Mouse (Mus musculus) regulatory T cell (primary cell): ENCODE measurements around the gene Nudt4.
"Not testable (repeated sequence)": the region's sequence is repeated elsewhere in the genome, so short reads cannot be mapped to it uniquely, and the experiment has no call there.

Source experiments
- in situ Hi-C: fragments of 300-600 bp; cut with MboI, MseI; formaldehyde crosslinking; loops from one replicate; pipeline ENCODE4 v1.15.1; 2025; ENCODE audit warnings: high pct_unique_total_duplicates

The Nudt4 gene

DNA sequence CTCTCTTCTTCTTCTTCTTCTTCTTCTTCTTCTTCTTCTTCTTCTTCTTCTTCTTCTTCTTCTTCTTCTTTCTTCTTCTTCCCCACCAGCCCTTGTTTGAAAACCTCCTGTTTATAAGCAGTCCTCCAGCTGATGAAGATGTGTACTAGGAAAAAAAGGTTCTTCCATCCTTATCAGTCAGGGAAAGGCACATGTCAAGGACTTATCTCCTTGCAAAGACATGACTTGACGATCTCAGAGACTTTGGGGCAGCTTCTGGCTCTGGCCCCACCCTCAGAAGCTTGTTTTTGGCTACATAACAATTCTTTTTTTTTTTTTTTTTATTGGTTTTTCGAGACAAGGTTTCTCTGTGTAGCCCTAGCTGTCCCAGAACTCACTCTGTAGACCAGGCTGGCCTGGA lies 5.5 kb upstream of the Nudt4 start:
- in situ Hi-C loops: loop anchor here (25.0 kb wide), 1 partner anchor 468 kb away; no protein-coding TSS in a partner anchor

GRCm38 (mm10) chr10:95568016-95568415 lies 4.1 kb upstream of the Nudt4 start:
- in situ Hi-C loops: loop anchor here (25.0 kb wide), 1 partner anchor 469 kb away; no protein-coding TSS in a partner anchor

- in situ Hi-C loops: loop anchor here (25.0 kb wide), 1 partner anchor 470 kb away; no protein-coding TSS in a partner anchor
These were observed 3.6 kb upstream of the Nudt4 start for GRCm38 (mm10) chr10:95567550-95567949.

DNA sequence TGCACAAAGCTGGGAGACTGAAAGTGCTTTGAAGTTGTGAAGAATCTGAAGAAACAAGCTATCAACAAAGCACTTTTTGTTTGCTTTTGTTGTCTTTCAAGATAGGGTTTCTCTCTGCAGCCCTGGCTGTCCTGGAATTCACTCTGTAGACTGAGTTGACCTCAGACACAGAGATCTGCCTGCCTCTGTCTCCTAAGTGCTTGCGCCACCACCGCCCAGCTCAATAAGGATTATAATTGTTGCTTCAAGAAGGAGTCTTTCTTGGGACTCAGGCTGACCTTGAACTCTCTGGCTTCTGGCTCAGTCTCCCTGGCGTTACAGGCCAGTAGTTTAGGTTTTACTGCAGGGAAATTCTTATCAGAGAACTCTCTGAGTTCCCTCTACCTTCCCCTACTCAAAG lies 2.8 kb upstream of the Nudt4 start:
- in situ Hi-C loops: loop anchor here (25.0 kb wide), 1 partner anchor 471 kb away; no protein-coding TSS in a partner anchor

GRCm38 (mm10) chr10:95565156-95565854 lies 1.4 kb upstream of the Nudt4 start:
- in situ Hi-C loops: loop anchor here (25.0 kb wide), 1 partner anchor 472 kb away; no protein-coding TSS in a partner anchor

DNA sequence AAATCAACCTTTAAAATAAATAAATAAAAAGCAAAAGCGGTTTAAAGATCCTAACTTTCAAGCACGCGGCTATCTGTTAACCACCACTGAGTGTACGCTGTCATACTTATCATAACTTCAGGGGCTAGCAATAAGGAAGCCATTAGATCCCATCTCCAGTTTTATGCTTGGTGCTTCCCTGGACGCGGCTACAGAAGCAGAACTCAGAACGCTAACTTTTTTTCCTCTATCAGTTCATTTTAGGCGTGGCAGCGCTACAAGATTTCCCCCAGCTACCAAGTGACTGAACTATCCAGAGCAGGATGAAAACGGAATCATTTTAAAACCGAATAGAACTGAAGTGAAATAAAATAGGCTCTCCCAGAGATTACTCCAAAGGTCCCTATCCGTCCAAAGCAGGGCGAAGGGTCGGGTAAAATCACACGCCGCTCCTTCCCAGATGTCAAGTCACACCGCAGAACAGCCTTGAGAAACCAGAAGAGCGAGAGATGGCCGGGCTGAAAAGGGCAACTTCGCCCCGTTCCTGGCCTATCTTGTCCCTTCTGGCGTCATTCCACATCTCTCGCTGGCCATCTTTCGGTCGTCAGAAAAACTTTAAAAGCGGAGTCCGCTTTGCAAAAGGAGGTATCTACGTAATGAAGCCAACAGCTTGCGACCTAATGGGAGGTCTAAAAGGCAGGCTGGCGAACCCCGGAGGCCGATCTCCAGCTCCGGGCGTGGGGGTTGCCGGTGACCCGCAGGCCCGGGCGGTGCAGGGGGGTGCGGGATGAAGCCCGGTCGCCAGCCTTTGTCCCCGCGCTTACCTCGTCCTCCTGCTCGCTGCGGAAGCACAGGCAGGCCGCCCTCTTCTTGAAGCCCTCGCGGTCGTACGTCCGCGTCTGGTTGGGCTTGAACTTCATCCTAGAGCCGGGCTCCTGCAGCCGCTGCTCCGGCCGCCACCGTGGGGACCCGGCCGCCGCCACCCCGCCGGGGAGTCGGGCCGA lies 796 bp downstream of the Nudt4 start:
- in situ Hi-C loops: loop anchor here (25.0 kb wide), 1 partner anchor 474 kb away; no protein-coding TSS in a partner anchor

- in situ Hi-C loops: loop anchor here (25.0 kb wide), 1 partner anchor 475 kb away; no protein-coding TSS in a partner anchor
These were observed 1.6 kb downstream of the Nudt4 start for GRCm38 (mm10) chr10:95562395-95562794.

DNA sequence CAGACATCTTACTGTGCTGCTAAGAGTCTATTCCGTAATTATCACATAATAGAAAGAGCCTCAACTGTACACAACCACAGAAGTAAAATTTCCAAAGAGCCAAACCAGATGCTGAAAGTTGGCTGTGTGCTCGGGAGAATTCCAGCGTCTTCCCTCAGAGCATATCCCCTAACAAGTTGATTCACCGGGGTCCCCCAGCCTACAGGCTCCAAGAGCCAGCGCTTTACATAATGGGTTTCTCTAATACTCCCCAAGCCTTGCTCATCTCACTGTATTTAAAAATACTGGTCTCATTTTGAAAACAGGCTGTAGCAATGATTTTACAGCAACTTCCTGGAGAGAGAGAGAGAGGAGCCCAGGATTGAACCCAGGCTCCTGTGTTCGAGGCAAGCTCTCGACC lies 2.3 kb downstream of the Nudt4 start:
- in situ Hi-C loops: loop anchor here (25.0 kb wide), 1 partner anchor 476 kb away; no protein-coding TSS in a partner anchor

DNA sequence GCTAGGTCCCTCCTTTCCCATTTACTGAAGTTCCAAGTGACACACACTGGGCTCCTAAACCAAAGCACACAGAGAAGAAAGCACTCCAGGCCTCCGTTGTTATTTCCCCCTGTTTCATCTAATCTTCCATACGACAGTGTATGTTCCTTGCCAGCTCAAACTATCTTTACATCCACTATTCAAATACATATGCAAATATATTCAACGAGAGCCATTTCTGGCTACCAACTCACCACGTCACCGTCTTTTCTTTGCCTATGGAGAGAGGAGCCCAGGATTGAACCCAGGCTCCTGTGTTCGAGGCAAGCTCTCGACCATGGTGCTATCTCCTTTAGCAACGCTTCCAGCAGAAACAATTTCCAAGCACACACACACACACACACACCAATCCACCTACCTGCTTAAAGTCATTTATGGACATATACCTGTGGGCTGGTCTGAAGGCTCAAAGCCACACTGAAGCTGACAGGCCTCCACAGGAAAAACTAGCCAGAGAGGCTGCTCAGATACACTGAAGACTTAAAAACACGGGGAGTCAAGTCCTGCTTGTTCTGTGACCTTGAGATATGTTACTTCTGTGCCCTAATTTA lies 3.5 kb downstream of the Nudt4 start:
- in situ Hi-C loops: loop anchor here (25.0 kb wide), 1 partner anchor 477 kb away; no protein-coding TSS in a partner anchor

- in situ Hi-C loops: loop anchor here (25.0 kb wide), 1 partner anchor 478 kb away; no protein-coding TSS in a partner anchor
These were observed 4.5 kb downstream of the Nudt4 start for GRCm38 (mm10) chr10:95559426-95559825.

DNA sequence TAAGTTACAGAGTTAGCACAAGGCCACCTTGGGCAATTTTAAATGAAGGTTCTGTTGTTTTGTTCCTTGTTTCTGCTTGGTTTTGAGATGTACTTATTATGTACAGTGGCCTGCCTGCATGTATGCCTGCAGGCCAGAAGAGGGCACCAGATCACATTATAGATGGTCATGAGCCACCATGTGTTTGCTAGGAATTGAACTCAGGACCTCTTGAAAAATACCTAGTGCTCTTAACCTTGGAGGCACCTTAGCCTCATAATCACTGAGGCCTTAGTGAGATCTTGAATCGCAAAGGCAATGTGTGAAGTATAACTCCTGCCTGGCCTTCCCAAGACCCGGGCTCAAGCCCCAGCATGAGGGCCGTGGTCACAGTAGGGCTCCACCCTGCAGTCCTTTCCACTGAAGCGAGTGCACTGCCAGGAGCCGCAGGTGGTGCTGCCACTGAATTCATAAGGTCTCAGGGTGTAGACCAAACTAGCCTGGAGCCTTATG lies 6.6 kb downstream of the Nudt4 start:
- in situ Hi-C loops: loop anchor here (25.0 kb wide), 1 partner anchor 480 kb away; no protein-coding TSS in a partner anchor

DNA sequence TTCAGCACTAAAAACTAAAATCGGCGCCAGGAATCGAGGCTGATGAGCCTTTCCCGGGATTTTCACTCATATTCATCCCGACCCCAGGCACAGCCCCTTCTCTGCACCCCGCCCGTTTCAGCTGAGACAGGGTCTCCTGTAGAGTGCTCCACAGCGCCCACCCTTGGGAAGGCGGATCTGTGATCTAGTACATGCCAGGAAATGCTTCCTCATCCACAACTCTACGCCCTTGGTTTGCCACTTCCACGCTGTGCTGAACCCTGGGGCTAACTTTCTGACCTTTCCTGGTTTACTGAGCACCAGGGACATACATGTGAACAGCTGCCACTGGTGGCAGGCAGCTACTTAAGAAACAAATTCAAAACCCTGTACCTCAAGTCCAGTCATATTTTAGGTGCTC lies 8.1 kb downstream of the Nudt4 start:
- in situ Hi-C loops: loop anchor here (25.0 kb wide), 1 partner anchor 481 kb away; no protein-coding TSS in a partner anchor

- in situ Hi-C loops: loop anchor here (5.0 to 25.0 kb wide), 3 partner anchors 310 to 485 kb away; no protein-coding TSS in a partner anchor
These were observed 11.6 kb downstream of the Nudt4 start for GRCm38 (mm10) chr10:95552326-95552725.

GRCm38 (mm10) chr10:95551752-95552151 lies 12.2 kb downstream of the Nudt4 start:
- in situ Hi-C loops: loop anchor here (5.0 to 25.0 kb wide), 3 partner anchors 311 to 486 kb away; no protein-coding TSS in a partner anchor

GRCm38 (mm10) chr10:95550506-95550905 lies 13.4 kb downstream of the Nudt4 start:
- in situ Hi-C loops: loop anchor here (5.0 to 25.0 kb wide), 3 partner anchors 312 to 487 kb away; no protein-coding TSS in a partner anchor

DNA sequence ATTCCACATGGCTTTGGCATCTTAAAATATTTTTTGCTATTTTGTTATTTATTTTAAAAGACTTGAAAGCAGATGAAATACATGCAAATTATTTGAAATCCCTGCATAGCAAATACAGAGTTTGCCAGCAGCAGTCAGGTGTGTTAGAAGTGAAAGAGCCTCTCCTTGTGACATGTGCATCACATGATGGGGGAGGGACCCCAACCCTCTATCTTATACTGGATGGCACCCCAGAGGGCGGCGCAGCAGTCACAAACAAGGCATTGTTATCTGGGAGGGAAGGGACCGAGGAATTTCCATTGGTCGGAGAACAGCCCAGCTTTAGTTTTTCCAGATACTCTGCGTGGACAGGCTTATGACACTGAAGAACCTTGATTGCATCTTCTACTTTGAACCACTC lies 14.9 kb downstream of the Nudt4 start:
- in situ Hi-C loops: not testable (repeated sequence)

DNA sequence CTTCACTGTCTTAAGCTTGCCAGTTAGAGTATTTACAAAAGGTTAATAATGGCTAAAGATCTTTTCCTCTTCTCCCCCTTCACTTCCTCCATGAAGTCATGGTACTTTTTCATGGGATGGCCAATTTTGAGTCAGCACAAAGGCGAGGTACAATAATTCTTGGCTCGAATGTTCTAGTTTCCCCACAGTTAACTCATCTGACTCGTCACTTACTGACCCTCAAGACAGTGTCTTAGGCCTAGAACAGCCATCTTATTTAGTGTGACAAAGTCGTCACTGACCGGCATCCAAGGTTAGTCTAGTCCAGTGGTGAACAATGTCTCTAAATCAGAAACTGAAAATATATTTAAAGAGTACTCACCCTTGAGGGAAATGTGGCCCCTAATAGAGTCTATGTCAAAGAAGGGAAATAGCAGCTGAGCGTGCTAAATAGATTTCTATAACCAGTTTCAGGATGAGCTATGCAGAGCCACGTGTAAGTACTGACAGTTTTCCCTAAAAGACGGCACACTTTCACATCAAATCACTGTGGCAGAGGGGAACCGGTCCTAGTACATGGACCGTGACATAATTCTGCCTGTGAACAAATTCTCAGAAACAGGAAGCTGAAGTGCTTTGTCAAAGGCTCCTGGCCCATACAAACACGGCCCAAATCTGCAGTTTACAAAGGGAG lies 15.7 kb downstream of the Nudt4 start:
- in situ Hi-C loops: no loop called here

GRCm38 (mm10) chr10:95546178-95546577 lies 17.8 kb downstream of the Nudt4 start:
- in situ Hi-C loops: no loop called here

DNA sequence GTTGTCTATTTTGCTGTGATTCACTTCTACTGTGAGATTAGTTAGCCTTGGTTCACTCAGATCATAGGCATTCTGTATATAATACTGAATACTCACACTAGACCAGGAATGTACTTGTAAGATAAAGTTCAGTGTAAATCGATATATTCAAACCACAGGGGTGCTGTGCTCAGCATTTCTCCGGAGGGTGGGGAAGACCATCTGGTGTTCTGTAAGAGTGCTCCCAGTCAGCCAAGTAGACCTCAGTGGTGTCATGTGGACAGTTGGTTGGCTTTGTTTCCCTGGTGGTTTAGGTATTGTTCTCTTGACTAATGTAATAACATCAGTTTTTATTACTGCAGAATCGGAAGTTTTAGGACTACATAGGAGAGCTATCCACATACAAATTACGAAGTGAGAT lies 18.9 kb downstream of the Nudt4 start:
- in situ Hi-C loops: no loop called here

DNA sequence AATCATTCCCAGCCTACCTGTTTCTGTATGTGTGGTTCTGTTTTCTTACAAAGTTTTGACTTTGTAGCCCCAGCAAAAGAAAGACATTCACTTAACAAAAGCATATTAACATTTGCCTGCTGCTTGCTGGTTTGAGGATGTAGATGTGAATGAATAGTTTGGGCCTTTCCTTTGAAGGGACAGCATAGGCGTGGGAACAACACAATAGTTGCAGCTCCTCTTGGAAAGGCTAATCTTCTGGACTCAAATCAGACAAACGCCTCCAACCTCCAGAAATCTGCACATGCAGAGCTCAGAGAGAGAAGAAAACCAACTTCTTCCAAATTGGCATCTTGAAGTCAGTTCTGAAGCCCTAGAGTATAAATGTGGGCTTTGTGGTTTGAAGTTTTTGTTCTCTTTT lies 19.3 kb downstream of the Nudt4 start:
- in situ Hi-C loops: no loop called here
